Mouse (Mus musculus) lung, postnatal 4 days (tissue): Measurements from ENCODE around the gene Fabp6.
A peak's percentile ranks its signal among the peaks of the same experiment; 100 is the strongest.

Source experiments
- DNase-seq, 2 experiments: peaks; one replicate each; pipeline ENCODE4 v3.0.0; 2021

The Fabp6 gene

GRCm38 (mm10) chr11:43601440-43601839 lies at the start of gene Fabp6:
TSS of gene Fabp6 (minus strand) at chr11:43601540.
- DNase-seq, result no peak

DNA sequence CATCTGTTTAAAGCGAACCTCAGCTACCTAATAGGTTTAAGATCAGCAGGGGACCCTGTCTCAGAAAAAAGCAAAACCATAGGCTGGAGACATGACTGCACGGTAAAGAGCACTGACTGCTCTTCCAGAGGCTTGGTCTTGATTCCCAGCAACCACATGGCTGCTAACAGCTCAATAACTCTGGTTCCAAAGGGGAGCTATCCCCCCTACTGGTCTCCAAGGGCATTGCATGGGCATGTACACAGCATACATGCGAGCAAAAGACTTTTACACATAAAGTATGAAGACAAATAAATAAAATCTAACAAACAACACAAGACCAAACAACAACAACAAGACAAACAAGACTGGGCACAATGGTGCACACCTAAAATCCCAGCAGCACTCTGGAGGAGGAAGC lies 43.9 kb upstream of the Fabp6 start:
- DNase-seq, result no peak

- peak; percentile 90 to 91 for DNase-seq
These were observed 41.8 kb upstream of the Fabp6 start for GRCm38 (mm10) chr11:43643180-43643591.

- no peak for DNase-seq
These were observed 37.1 kb upstream of the Fabp6 start for GRCm38 (mm10) chr11:43638486-43638885.

DNA sequence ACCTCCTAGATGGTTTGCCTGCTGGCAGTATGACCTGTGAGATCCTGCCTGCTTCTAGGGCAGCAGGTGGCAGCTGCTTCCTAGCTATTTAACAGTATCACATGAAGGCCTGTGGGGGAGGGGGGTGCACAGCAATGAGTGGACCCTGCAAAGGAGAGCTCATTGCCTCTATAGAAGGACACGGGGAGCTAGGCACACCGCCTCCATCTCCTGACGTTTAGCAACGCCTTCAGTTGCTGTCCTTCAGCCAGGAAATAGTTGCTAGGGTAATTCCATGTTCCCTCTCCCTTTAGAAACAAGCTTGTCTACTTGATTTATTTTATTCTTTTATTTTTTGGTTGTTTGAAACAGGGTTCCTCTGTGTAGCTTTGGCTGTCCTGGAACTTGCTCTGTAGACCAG lies 35.4 kb upstream of the Fabp6 start:
- DNase-seq, result no peak

DNA sequence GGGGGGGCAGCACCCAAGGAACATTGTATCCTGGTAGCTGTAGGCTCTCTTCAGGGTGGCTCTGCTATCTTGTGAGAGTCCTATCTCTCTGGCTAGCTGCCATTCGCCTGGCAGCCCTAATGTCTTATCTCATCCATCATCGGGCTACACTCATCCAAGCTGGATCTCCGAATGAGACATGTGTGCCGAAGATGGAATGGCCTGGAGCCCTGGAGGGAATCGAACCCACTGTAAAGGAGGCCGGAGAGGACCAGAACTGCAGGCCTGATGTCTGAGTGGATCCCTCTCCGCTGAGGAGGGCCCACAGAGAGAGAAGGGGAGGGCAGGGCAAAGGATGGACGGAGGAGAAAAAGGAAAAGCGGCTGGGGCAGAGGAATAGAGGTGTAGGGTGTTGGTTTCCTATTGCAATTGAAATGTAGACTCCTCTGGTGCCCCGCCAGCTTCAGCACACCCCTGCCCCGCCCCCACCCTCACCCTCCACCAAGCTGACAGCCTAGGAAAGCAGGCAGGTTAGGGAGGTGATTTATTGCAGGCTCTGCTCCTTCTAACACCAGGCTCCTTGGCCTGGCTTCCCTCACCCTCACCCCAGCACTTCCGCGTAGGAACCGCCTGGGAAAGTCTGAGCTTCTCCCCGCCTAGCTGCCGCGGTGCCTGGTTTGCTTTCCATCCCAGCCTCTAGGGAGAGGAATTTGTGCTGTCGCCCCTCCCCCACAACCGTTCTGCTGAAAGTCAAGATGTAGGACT lies 32.5 kb upstream of the Fabp6 start:
- DNase-seq, result peak; percentile 78 to 86

DNA sequence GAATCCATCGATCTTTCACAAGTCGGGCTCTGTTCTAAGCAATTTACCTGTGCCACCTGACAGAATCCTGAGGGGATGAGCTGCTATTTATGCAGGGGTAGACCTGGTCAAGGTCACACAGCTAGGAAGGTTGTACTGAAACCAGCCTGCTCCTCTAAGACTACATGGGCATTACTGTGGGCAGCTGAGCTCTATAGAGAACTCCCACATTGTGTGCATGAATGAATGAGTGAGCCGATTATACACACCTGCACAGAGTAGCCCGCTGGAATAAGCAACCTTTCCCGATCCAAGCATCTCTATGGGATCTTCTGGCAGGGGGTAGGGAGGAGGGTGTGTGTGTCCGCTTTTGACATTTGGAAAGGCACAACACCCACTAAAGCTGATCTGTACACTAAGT lies 31.8 kb upstream of the Fabp6 start:
- DNase-seq, result no peak

DNA sequence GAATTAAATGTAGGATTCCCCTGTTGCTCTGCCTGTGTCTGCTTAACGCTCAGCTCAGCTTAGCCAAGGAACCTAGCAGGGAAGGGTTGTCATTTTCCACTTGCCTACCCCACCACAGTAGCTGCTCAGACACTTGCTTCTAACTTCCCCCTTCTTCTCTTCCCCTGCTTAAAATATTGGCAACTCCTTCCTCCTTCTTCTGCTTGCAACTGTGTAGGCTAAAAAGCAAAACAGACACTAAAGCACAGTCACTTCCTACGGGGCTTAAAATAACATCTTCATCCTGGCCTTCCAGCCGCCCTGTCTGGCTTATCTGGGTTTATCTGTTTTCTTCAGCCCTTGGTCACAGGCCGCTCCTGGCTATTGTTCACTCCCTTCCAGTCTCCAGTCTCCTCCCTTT lies 31.2 kb upstream of the Fabp6 start:
- DNase-seq, result no peak

DNA sequence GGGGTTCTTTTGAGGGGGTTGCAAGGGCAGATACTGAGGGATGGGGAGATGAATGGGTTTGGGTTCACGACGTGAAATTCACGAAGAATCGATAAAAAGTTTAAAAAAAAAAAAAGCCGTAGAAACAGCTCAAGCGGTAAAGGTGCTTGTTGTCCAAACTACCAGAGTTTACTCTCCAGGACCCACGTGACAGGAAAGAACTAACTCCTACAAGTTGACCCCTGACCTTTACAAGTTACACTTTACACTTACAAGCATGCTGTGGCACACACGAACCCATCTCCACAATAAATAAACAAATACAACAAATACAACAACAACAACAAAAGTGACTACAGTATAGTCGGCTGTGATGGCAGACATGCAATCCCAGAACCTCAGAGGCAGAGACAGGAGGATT lies 30.3 kb upstream of the Fabp6 start:
- DNase-seq, result no peak

DNA sequence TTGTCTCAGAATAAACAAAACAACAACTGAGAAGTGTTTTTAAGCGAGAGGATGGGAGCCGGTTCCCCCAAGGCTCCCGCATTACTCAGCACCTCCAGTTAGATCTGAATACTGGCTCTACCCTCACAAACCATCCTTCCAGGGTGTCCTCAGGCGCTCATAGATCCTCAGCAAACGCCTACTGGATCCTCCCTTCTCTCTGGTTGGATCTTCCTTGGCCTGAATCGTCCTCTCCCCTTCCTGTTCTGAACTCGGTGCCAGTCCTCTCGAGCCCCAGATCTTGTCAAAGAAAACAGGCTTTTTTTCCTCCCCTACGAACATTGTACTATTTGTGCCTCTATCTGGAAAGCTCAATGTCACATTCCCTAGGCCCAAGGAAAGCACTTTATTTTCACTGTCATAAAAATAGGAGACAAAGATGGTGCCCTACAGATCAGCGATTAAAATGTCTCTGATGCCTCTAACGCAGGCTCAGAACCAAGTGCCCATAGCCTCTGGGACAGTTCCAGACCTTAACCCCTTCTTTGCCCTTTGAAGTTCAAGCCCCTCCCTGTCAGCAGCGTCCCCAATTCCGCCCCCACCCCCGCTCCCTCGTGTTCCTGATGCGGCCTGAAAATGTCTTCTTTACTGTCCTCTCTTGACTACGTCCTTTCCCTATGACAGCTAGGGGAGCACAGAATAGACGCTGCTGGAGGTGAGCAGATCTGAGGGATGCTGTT lies 25.7 kb upstream of the Fabp6 start:
- no peak for DNase-seq

DNA sequence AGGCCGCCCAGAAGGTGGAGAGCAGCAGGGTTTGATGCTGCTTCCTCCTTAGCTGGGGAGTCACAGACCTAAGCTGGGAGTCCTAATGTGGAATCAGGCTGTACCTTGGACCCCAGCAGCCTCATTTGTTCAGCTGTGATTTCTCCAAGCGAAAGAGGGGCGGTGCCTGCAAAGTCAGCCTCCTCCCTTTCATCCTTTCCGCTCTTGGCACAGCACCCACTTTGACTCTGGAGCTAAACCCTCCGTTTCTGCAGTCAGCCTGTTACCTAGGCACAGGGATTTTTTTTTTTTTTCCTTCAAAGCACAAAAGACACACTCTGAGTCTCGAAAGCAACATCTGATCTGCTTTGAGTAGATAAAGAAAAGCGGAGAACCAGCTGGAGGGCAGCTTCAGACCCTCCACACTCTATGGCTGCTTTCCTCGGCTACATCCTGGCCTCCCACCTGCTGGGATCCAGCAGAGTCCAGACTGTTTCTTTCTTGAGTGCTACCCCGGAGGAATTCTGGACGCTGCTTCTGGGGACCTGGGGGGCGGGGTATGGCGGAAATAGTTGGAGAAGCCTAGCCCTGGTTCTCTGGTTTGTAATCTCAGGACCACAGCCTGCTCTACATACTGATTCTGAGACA lies 25.1 kb upstream of the Fabp6 start:
- DNase-seq, result peak; percentile 52 to 58

GRCm38 (mm10) chr11:43624341-43624740 lies 23.0 kb upstream of the Fabp6 start:
- no peak for DNase-seq

- no peak for DNase-seq
These were observed 20.4 kb upstream of the Fabp6 start for GRCm38 (mm10) chr11:43621769-43622168.

GRCm38 (mm10) chr11:43618403-43618802 lies 17.1 kb upstream of the Fabp6 start:
- DNase-seq, result peak; percentile 9 to 30

GRCm38 (mm10) chr11:43617924-43618323 lies 16.6 kb upstream of the Fabp6 start:
- DNase-seq, result peak; percentile 57 to 61

DNA sequence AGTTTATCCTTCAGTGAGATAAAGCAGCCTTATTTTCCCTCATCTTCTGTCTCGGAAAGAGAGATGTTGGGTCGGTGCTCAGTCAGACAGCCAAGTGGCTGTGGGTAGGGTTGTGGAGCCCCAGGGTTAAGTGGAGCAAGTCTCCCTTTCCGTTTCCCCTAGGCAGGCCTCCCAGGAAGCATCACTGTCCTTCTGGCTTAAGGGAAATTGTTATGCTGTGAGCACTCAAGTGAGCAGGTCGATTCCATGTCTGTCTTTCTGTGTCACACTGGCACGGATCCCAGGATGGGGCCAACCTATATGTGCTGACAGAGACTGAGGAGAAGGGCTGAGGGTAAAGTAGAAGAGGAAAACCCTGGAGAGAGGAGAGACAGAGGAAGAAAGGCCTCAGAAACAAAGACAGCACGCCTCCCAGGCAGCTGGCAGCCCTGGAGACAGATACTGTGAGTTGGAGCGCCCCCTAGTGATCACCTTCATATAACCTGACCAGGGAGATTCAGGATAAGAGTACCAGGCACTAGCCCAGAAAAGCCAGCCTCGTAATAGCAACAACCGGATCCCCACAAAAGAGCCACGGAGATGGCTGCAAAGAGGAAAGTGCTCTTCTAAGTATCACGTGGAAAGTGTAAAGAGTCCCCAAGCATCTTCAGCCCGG lies 11.6 kb upstream of the Fabp6 start:
- DNase-seq, result peak; percentile 51 to 82

GRCm38 (mm10) chr11:43610662-43611033 lies 9.3 kb upstream of the Fabp6 start:
- no peak for DNase-seq

DNA sequence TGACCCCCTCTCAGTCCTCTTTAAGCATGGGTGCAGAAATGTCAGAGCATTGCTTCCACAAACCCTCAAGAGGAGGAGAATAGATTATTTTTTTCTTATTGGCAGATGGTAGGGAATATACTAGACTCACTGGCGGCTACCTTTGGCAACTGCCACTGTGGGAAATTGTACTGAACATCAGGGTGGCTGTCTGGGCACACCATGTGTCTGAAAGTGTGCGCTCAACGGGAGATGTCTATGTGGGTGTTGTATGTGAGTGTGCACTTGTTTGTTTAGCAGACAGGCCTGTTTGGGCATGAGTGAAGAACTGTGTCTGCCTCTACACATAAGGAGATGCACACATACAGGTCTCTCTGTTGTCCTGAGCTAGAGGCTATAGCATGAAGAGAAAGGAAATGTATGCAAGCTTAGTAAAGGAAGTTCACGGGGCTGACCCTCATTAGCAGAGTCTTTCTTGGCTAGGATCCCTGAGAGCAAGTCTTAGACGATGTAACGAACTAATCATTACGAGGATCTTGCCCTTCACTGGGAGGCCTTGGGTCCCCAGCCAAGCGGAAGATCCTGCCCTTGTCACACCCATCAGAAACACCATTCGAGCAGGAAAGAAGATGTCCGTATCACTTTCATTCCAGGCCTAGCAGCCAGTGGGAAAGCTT lies 8.8 kb upstream of the Fabp6 start:
- peak; percentile 24 to 48 for DNase-seq

DNA sequence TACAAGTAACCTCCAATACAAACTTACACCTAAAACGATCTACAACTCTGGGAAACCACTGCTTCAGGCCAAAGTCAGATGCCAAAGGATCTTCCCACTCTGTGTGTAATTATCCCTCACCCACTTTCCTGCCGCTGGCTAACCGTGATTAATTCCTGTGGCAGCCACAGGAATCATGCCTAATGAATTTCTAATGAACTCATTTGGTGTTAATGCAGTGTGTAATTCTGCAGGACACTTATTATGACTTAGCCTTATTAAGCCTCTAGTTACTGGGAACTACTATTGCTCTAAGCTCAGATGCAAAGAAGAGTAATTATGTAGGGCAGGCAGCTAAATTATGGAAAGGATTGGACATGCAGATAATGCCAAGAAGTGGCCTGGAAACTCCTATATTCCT lies 7.1 kb upstream of the Fabp6 start:
- DNase-seq, result no peak

GRCm38 (mm10) chr11:43605859-43606258 lies 4.5 kb upstream of the Fabp6 start:
- DNase-seq, result no peak

- no peak for DNase-seq
These were observed 3.6 kb upstream of the Fabp6 start for GRCm38 (mm10) chr11:43604891-43605290.

GRCm38 (mm10) chr11:43604207-43604606 lies 2.9 kb upstream of the Fabp6 start:
- DNase-seq, result no peak

GRCm38 (mm10) chr11:43589530-43590072 lies 11.7 kb downstream of the Fabp6 start:
- DNase-seq, result no peak
